Mouse (Mus musculus): ENCODE results near the gene Rfx7.

The Rfx7 gene

DNA sequence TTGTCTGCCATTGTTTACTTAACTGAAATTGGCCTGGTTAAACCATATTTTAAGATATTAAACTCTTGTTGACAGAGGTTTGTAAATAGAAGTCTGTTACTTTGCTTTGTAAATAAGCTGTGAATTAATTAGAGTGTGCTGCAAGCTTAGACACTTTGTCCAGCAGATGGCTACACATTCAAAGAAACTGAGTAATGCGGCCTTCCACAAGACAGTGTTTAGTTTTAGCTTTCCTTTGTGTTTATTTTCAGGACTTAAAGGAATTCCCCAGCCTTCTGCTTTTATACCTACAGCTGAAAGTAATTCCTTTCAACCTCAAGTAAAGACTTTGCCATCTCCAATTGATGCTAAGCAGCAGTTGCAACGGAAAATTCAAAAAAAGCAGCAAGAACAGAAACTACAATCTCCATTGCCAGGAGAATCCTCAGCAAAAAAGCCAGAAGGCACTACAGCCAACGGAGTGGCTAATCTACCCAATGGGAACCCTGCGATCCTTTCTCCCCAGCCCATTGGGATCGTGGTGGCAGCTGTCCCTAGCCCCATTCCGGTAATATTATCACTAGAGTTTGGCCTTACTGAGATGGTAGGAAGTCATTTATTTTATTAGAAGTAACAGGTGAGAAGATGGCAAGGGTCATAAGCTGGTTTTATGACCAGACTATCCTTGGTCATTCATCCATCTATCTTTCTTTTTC is 82.9 kb downstream of the Rfx7 start:
- no peak for TF ChIP-seq GATA4 (IDR thresholded peaks at IDR 0.05; ENCODE audit: insufficient replicate concordance, low read length)

DNA sequence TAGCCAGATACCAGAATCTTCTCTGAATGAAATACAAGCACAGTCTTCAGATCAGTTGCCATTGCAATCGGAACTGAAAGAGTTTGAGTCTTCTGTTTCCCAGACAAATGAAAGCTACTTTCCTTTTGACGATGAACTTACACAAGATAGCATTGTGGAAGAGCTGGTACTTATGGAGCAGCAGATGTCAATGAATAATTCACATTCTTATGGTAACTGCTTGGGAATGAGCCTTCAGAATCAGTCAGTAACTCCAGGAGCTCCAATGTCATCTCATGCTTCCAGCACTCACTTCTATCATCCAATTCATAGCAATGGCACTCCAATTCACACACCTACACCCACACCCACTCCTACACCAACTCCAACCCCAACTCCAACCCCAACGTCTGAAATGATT is 86.0 kb downstream of the Rfx7 start:
- no peak for TF ChIP-seq GATA4 (IDR thresholded peaks at IDR 0.05; ENCODE audit: insufficient replicate concordance, low read length)

DNA sequence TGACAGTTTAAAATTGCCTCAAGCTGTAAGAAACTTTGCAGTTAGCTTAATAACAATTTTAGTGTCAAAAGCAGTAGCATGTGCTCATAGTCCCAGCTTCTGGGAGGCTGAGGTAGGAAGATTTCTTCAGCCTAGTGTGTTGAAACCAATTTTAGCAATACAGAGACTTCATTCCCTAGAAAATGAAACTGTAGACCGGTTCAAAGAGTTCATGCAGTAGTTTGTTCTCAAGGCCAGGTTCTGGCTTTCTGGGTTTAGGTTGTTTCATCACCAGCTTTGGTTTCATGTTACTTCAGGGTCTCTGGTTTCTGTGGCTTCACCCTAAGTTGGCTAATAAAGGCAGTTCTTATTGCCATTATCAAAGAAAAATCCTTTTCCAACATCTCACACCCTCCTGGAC is 91.6 kb downstream of the Rfx7 start:
- no peak for TF ChIP-seq GATA4 (IDR thresholded peaks at IDR 0.05; ENCODE audit: insufficient replicate concordance, low read length)

DNA sequence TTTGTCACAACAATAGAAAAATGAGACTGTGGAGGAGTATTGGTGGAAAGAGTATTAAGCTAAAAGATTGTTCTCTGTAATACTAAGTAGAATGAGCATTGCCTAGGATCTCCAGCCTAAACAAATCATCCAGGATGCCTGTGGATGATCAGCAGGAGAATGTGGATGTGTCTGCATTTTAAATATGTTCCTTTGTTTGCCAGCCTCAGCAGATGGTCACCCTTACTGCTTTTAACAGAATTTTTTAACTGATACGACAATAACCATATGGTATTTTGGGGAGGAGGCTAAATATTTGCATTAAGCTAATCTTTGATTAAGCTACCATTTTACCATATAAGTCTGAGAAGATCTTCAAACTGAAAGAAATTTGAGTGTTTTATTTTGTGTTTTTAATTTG is 95.6 kb downstream of the Rfx7 start:
- no peak for TF ChIP-seq GATA4 (IDR thresholded peaks at IDR 0.05; ENCODE audit: insufficient replicate concordance, low read length)

DNA sequence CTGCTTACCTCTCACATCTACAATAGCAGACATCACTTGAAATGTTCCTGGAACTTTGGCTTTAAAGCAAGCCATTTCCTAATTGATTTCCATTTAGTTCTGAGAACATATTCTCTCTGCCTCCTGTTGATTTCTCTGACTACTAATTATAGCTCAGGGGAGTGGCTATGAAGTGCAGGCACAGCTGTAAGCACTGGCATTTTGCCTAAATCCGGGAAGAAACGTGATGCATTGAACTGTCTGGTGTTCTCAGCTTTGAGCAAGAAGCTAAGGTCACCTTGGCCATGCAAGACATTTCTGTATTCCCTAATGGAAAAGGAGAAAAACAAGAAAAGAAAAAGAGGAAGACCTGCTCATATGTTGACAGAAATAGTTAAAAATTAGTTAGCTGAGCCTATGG is 96.6 kb downstream of the Rfx7 start:
- TF ChIP-seq GATA4 (IDR thresholded peaks at IDR 0.05; ENCODE audit: insufficient replicate concordance, low read length): no peak

DNA sequence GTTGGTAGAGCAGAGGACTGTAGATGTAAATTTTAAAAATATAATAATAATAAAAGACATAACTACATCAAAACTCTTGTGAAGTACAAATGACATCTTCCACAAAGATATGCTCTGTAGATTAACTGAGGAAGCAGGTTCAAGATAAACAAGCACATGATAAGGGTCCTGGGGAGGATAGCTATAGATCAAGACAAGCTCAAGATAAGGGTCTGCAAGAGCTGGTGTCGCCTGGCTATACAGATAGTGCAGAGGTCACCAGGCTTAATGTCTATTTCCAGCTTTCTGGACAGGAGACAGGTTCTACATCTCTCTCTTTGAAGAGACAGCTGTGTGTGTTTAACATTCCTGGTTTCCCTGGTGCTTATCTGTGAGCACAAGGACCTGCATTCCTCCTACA is 100.2 kb downstream of the Rfx7 start:
- no peak for TF ChIP-seq GATA4 (IDR thresholded peaks at IDR 0.05; ENCODE audit: insufficient replicate concordance, low read length)

DNA sequence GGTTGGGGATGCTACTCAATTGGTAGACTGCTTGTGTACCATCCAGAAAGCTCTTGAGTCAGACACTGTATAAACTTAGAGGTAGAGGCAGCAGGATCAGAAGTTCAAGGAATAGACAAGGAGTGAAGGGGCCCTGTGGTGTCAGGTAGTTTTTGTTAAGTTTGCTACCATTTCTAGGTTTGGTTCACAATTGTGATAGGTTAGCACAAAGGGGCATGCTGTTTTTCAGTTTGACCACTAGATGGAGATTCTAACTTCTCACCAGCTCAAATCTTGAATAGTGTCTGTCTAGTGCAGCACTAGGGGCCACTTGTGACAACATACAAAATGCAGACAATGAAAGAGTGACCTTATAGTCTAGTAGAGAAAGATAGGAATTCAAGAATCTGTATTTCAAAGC is 103.1 kb downstream of the Rfx7 start:
- no peak for TF ChIP-seq GATA4 (IDR thresholded peaks at IDR 0.05; ENCODE audit: insufficient replicate concordance, low read length)

DNA sequence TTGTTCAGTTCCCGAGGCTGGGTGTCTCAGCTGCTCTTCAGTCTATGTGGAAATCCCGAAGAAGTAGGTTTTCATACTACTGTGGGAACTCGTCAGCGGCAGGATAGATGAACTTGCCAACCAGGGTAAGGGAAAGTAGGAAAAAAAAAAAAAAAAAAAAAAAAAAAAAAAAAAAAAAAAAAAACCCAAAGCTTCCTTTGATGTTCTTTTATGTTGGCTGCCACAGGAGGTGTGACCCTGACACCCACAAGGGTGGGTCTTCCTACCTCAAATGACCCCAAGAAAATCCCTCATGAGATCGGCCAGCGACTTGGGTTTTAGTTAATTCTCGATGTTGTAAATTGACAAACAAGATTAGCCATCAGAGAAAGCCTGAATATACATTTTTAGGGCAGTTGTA is 104.5 kb downstream of the Rfx7 start:
- no peak for TF ChIP-seq GATA4 (IDR thresholded peaks at IDR 0.05; ENCODE audit: insufficient replicate concordance, low read length)

DNA sequence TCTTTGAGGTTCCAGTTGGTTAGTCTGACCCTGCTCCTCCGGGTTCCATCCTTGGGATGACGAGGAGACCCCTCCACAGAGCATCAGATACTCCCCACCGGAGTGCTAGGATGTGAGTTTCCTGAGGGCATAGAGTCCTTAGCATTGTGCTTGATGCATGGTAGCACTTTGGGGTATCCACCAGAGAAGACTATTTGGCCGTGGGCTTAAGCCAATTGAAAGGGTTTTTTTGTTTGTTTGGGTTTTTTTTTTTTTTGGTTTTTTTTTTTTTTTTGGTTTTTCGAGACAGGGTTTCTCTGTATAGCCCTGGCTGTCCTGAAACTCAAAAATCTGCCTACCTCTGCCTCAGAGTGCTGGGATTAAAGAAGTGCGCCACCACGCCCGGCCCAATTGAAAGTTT is 105.2 kb downstream of the Rfx7 start:
- no peak for TF ChIP-seq GATA4 (IDR thresholded peaks at IDR 0.05; ENCODE audit: insufficient replicate concordance, low read length)

DNA sequence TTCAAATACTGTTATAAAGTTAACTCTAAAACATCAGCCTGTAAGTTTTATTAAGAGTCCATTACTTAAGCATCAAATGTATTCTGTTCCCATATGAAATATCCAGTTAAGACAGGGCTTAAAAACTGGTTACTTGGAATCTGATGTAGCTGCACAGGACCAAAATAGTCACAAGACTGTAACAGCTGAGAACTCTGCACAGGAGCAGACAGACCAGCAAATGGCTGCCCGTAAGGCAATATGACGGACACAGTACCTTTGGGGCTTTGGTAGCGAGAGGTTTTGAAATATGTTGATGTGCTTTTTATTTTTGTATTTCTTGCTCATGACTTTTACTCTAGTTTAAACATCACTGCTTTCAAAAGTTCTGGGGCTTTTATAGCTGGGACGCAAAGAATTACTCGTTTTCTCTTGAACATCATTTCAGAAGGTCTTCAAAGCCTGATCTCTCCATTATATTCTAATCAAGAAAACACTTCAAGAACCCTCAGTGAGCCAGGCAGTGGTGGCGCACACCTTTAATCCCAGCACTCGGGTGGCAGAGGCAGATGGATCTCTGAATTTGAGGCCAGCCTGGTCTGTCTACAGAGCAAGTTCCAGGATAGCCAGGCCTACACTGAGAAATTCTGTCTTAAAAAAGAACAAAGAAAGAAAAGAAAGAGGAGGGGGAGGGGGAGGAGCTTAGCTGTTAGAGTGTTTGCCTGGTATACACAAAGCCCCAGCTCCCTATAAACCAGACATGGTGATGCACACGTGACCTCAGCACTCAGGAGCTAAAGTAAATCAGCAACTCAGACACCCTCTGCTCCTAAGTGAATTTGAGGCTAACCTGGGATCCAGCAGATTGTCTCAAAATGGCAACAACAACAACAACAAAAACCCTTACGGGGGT is 107.2 kb downstream of the Rfx7 start:
- TF ChIP-seq GATA4 (IDR thresholded peaks at IDR 0.05; ENCODE audit: insufficient replicate concordance, low read length): no peak

DNA sequence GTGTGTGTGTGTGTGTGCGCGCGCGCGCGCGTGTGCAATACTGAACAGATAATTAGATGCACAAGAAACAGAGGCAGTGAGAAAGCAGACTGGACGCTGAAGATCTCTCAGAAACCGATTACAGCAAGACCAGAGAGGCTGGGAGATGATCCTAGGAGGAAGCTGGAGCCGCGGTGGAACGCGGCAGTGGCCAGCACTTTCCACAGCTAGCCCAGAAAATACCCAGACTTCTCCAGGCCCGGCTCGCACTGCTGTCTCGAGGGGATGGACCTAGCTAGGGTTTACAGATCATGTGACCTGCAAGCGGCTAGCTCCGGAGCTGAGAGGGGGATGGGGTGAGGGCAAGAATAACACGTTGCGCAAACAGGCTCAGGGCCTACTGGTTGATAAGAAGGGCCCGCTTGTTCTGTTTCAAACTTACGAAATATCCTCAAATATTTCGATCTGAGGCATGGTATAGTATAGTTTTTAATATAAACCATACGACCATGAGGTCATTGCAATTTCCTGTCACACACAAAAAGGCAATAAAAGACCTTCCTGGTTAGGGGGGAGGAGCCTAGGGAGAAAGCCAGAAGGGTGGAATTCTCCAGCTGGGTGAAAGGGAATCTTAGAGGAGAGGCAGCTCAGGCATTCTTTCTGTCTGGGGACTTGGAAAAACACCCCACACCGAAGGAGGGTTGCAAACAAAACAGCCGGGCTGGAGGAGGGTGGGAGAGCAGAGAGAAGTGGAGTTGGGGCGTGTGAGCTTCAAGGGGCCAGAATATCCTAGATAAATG is 108.0 kb downstream of the Rfx7 start:
- peak; percentile 69; the same call in 1 of the 2 replicates for TF ChIP-seq GATA4 (IDR thresholded peaks at IDR 0.05; ENCODE audit: insufficient replicate concordance, low read length)

DNA sequence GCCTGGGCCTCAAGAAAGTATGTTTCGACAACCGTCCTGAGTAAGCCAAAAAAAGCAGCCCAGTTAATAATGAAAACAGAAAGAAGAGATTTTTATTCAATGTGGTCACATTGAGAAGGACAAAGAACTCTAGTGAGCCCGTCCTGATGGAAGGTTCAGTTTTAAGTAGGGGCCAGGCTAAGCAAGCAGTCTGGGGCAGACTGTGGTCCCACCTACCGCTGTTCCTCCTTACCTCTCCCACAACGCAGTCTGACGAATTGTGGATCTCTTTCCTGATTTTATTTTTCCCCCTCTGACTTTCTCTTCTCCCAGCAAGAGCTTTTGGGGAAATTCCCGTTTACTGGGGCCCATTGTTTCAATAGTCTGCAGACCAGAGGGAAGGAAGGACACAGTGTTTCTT is 108.6 kb downstream of the Rfx7 start:
- TF ChIP-seq GATA4 (IDR thresholded peaks at IDR 0.05; ENCODE audit: insufficient replicate concordance, low read length): no peak

DNA sequence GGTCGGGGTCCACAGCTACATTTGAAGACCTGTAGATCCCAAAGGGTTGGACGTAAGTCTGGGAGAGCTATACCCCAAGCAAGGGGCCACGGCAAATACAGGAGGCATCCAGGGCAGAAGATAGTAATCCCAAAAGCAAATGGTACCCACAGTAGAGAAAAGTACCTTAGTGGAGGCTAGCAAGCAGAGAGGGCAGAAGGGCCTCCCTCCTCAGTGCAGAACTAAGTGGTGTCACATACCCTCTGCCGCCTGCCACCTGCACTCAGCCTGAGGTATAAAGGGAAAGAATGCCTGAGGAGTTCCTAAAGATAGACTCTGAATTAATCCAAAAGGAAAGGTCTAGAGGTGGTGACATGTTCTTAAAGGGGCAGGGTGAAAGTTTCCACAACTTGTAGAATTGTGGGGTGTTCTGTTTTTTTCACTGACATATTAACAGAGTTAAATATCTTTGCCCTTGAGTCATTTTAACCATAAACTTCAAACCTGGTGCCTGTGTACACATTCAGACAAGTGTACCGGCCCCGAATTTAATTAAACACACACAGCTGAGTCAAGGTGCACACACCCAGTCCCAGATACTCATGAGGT is 109.1 kb downstream of the Rfx7 start:
- no peak for TF ChIP-seq GATA4 (IDR thresholded peaks at IDR 0.05; ENCODE audit: insufficient replicate concordance, low read length)

DNA sequence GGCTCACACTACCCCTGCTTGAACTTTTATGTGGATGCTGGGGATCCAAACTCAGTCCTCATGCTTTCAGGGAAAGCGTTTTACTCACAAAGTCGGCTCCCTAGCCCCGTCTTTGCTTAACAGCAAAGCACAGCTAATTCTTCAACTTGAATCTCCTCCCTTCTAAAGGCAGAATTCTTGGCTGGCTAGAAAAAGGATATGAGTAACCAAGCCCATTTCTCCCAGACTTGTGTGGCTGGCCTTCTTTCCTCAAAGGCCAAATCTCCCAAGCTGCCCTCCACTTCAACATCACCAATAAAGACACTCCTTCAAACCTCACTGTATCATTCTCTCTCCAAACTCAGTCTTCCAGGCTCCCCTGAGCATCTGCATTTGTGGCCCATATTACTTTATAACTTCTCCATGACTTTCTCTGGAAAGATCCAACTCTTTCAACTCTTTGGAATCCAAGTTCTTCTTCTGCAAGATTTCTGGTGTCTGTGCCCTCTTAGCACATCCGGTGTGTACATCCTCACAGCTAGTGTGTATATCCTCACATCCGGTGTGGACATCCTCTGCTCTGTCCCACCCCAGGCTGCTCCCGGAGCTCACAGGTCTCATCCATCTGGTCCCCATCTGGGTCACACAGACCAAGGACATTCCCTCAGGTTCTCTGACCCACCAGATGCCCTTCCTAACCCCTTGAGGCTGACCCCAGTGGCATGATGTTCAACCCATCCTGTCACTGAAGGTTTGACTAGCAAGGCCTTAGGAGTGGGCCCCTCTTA is 111.8 kb downstream of the Rfx7 start:
- no peak for TF ChIP-seq GATA4 (IDR thresholded peaks at IDR 0.05; ENCODE audit: insufficient replicate concordance, low read length)

Measured in liver, adult (tissue).